ENCODE assay signal across 25 mouse cellular contexts in genomic region chr1:81818884-81819283, GRCm38 (mm10).
"Had no signal": no experiment of that assay in that cellular context is flagged by ENCODE, and none has a peak within 500 bp of the region (broad histone marks: within the 10 kb centered on the region; RNA-seq: fewer than 3 reads in every experiment).

No protein-coding gene starts in this region.

- H3K36me3 ChIP-seq: heart, embryonic 13.5 days; heart, embryonic 15.5 days; hindbrain, embryonic 12.5 days; intestine, embryonic 15.5 days; kidney, embryonic 15.5 days; limb, embryonic 13.5 days; limb, embryonic 15.5 days; liver, embryonic 12.5 days had no signal

- DNase-seq: gastrocnemius, postnatal 14 days; gastrocnemius, postnatal 36 days; heart, adult 11 months; heart, adult 2 months; heart, postnatal 14 days; heart, postnatal 36 days; kidney, adult 18-20 months; kidney, adult 9 months; kidney, postnatal 14 days; kidney, postnatal 36 days; left cerebral cortex, postnatal 4 days had no signal

- H3K27ac ChIP-seq: heart, adult 2 months; heart, embryonic 13.5 days; heart, embryonic 15.5 days; hindbrain, embryonic 12.5 days; hindbrain, embryonic 14.5 days; intestine, embryonic 15.5 days; kidney, embryonic 15.5 days; kidney, postnatal 0 days; layer of hippocampus, adult 2 months; left cerebral cortex, adult 2 months; limb, embryonic 13.5 days; limb, embryonic 15.5 days; liver, embryonic 12.5 days; liver, embryonic 14.5 days had no signal

- H3K27me3 ChIP-seq: heart, embryonic 13.5 days; heart, embryonic 15.5 days; hindbrain, embryonic 12.5 days; intestine, embryonic 15.5 days; kidney, embryonic 15.5 days; limb, embryonic 13.5 days; limb, embryonic 15.5 days; liver, embryonic 12.5 days had no signal

- H3K4me1 ChIP-seq: heart, embryonic 13.5 days; heart, embryonic 15.5 days; hindbrain, embryonic 12.5 days; intestine, embryonic 15.5 days; kidney, embryonic 15.5 days; limb, embryonic 13.5 days; limb, embryonic 15.5 days; liver, embryonic 12.5 days had no signal

- H3K9me3 ChIP-seq: heart, embryonic 13.5 days; heart, embryonic 15.5 days; hindbrain, embryonic 12.5 days; intestine, embryonic 15.5 days; kidney, embryonic 15.5 days; limb, embryonic 13.5 days; limb, embryonic 15.5 days; liver, embryonic 12.5 days had no signal

- H3K4me3 ChIP-seq: heart, adult 2 months; heart, embryonic 13.5 days; heart, embryonic 15.5 days; hindbrain, embryonic 12.5 days; intestine, embryonic 15.5 days; kidney, embryonic 15.5 days; layer of hippocampus, adult 2 months; left cerebral cortex, adult 2 months; limb, embryonic 13.5 days; limb, embryonic 15.5 days; liver, embryonic 12.5 days had no signal

- H3K4me2 ChIP-seq: heart, embryonic 11.5 days; heart, embryonic 13.5 days; heart, embryonic 15.5 days; hindbrain, embryonic 12.5 days; hindbrain, embryonic 14.5 days; intestine, embryonic 15.5 days; kidney, embryonic 15.5 days; limb, embryonic 13.5 days; limb, embryonic 15.5 days; liver, embryonic 12.5 days had no signal
